Mouse (Mus musculus) G1E (cell line): ENCODE measurements around the gene Pde4dip. TPM values are rescaled to one million over a fixed set of nuclear protein-coding genes. Genes with fewer than 3 reads are reported as not detected.

Experiments used
- ATAC-seq: 2 replicates; pipeline ENCODE4 v1.8.0; 2016; ENCODE audit warnings: mild to moderate bottlenecking; ENCODE audit not compliant: insufficient number of reproducible peaks, poor library complexity, low FRiP score, severe bottlenecking; ENCODE audit errors: extremely low read depth
- DNase-seq: peaks from one replicate; pipeline ENCODE4 v3.0.0; 2012; ENCODE audit warnings: low spot score
- H3K27me3 ChIP-seq: 2 replicates; pipeline ENCODE4 v1.6.1; 2012; ENCODE audit warnings: mild to moderate bottlenecking, low read length, inconsistent platforms; ENCODE audit not compliant: insufficient read depth
- H3K36me3 ChIP-seq: replicated peaks from 2 replicates; pipeline ENCODE3; 2012; ENCODE audit warnings: mild to moderate bottlenecking, inconsistent platforms
- H3K4me1 ChIP-seq: 2 replicates; pipeline ENCODE4 v1.6.1; 2012; ENCODE audit warnings: low read depth, low read length, inconsistent platforms, mixed read lengths; ENCODE audit not compliant: insufficient read depth
- H3K4me3 ChIP-seq: 2 replicates; pipeline ENCODE4 v1.5.1; 2012; ENCODE audit warnings: low read depth, mild to moderate bottlenecking, inconsistent platforms, low read length, moderate library complexity, mixed read lengths
- H3K9me3 ChIP-seq: replicated peaks from 2 replicates; pipeline ENCODE4 v1.6.1; 2012; ENCODE audit warnings: inconsistent platforms
- CTCF ChIP-seq: IDR thresholded peaks from 2 replicates; pipeline ENCODE4 v1.5.1; 2012; ENCODE audit warnings: low read depth, low read length, inconsistent platforms, mixed read lengths
- GATA1 ChIP-seq: IDR thresholded peaks from 2 replicates; pipeline ENCODE4 v1.6.1; 2012; ENCODE audit warnings: borderline replicate concordance, low read length, inconsistent platforms, mixed read lengths
- GATA2 ChIP-seq: IDR thresholded peaks from 2 replicates; pipeline ENCODE4 v1.6.1; 2012; ENCODE audit warnings: low read depth, low read length, inconsistent platforms, borderline replicate concordance
- POLR2AphosphoS5 ChIP-seq: IDR thresholded peaks from 2 replicates; pipeline ENCODE4 v1.6.1; 2012; ENCODE audit warnings: low read depth, low read length, inconsistent platforms; ENCODE audit not compliant: insufficient replicate concordance
- TAL1 ChIP-seq: conservative IDR thresholded peaks from 2 replicates; pipeline ENCODE4 v1.6.1; 2012; ENCODE audit warnings: low read depth, low read length, inconsistent platforms, mixed read lengths
- polyA plus RNA-seq: library from polyadenylated mRNA; stranded (reverse); fragments of >175 nt; gene quantifications from 2 replicates; pipeline ENCODE4 v1.2.3, GENCODE M21; 2012
- total RNA-seq, 2 experiments: library from RNA; stranded (forward) in 1 of 2; stranded (reverse) in 1 of 2; fragments of 200-1000 nt in 1 of 2; fragments of >200 nt in 1 of 2; fragmentation: Nextera tagmentation in 1 of 2; gene quantifications; 2 replicates each; pipeline ENCODE4 v1.2.3; 2014 to 2017

The Pde4dip gene
- total and polyA plus RNA-seq, 3 experiments = 0.47 to 4.8 (median 2.7) TPM

- no peak for DNase-seq
- TF ChIP-seq POLR2AphosphoS5 = no peak
- no peak for TF ChIP-seq GATA2
- TF ChIP-seq CTCF = no peak
- no peak for TF ChIP-seq GATA1
- no peak for TF ChIP-seq TAL1
- Histone ChIP-seq H3K36me3 (no peaks in the 10 kb centered on the region), H3K9me3 (no peaks in the 10 kb centered on the region), H3K27me3 (no peaks in the 10 kb centered on the region), H3K4me3 (no peak overlapping the region), H3K4me1 (no peaks in the 10 kb centered on the region)
- ATAC-seq = no peak
These were observed 40.9 kb downstream of the Pde4dip start for GRCm38 (mm10) chr3:97847626-97848025.

- Histone ChIP-seq H3K27me3 (no peaks in the 10 kb centered on the region), H3K36me3 (no peaks in the 10 kb centered on the region), H3K4me1 (no peaks in the 10 kb centered on the region), H3K9me3 (no peaks in the 10 kb centered on the region), H3K4me3 (no peak overlapping the region)
- ATAC-seq = no peak
- DNase-seq = no peak
- TF ChIP-seq GATA2 = no peak
- no peak for TF ChIP-seq CTCF
- TF ChIP-seq GATA1 = no peak
- no peak for TF ChIP-seq POLR2AphosphoS5
- TF ChIP-seq TAL1 = no peak
These were observed 42.1 kb downstream of the Pde4dip start for GRCm38 (mm10) chr3:97846448-97846847.

- DNase-seq (no peak), ATAC-seq (no peak)
- no peaks in the 10 kb centered on the region for H3K36me3 ChIP-seq
- TF ChIP-seq CTCF (no peak), GATA1 (no peak), POLR2AphosphoS5 (no peak), GATA2 (no peak), TAL1 (no peak)
- no peaks in the 10 kb centered on the region for H3K9me3 ChIP-seq
- H3K4me1 ChIP-seq = no peaks in the 10 kb centered on the region
- no peaks in the 10 kb centered on the region for H3K27me3 ChIP-seq
- no peak overlapping the region for H3K4me3 ChIP-seq
These were observed 43.7 kb downstream of the Pde4dip start for GRCm38 (mm10) chr3:97844821-97845201.

- Histone ChIP-seq H3K4me1 (no peaks in the 10 kb centered on the region), H3K36me3 (no peaks in the 10 kb centered on the region), H3K9me3 (no peaks in the 10 kb centered on the region), H3K4me3 (no peak overlapping the region), H3K27me3 (no peaks in the 10 kb centered on the region)
- DNase-seq = no peak
- no peak for ATAC-seq
- TF ChIP-seq POLR2AphosphoS5 = no peak
- TF ChIP-seq CTCF = no peak
- TF ChIP-seq GATA2 = no peak
- TF ChIP-seq GATA1 = no peak
- no peak for TF ChIP-seq TAL1
These were observed 44.2 kb downstream of the Pde4dip start for GRCm38 (mm10) chr3:97844163-97844820.

- Histone ChIP-seq H3K9me3 (no peaks in the 10 kb centered on the region), H3K36me3 (no peaks in the 10 kb centered on the region), H3K4me1 (no peaks in the 10 kb centered on the region), H3K4me3 (no peak overlapping the region), H3K27me3 (no peaks in the 10 kb centered on the region)
- ATAC-seq = no peak
- DNase-seq = no peak
- no peak for TF ChIP-seq CTCF
- no peak for TF ChIP-seq GATA1
- no peak for TF ChIP-seq TAL1
- no peak for TF ChIP-seq POLR2AphosphoS5
- no peak for TF ChIP-seq GATA2
These were observed 45.9 kb downstream of the Pde4dip start for GRCm38 (mm10) chr3:97842641-97843040.

GRCm38 (mm10) chr3:97840439-97840838 lies 48.1 kb downstream of the Pde4dip start:
- no peaks in the 10 kb centered on the region for H3K4me1 ChIP-seq
- no peaks in the 10 kb centered on the region for H3K27me3 ChIP-seq
- H3K4me3 ChIP-seq = no peak overlapping the region
- no peak for DNase-seq
- H3K36me3 ChIP-seq = no peaks in the 10 kb centered on the region
- ATAC-seq = no peak
- TF ChIP-seq POLR2AphosphoS5 = no peak
- no peak for TF ChIP-seq CTCF
- no peak for TF ChIP-seq GATA1
- TF ChIP-seq TAL1 = no peak
- TF ChIP-seq GATA2 = no peak
- H3K9me3 ChIP-seq = no peaks in the 10 kb centered on the region

GRCm38 (mm10) chr3:97835888-97836287 lies 52.6 kb downstream of the Pde4dip start:
- no peak for ATAC-seq
- Histone ChIP-seq H3K4me1 (no peaks in the 10 kb centered on the region), H3K27me3 (peaks cover 2% of the 10 kb centered on the region; the same call in 1 of the 2 replicates), H3K9me3 (no peaks in the 10 kb centered on the region), H3K36me3 (no peaks in the 10 kb centered on the region), H3K4me3 (no peak overlapping the region)
- TF ChIP-seq GATA1 (no peak), CTCF (no peak)
- no peak for DNase-seq
